Mouse (Mus musculus) layer of hippocampus, adult 9-11 months (tissue): ENCODE results near the gene Vstm2b.

ENCODE experiments used
- DNase-seq: peaks from one replicate; pipeline ENCODE4 v3.0.0; 2022

Vstm2b gene

DNA sequence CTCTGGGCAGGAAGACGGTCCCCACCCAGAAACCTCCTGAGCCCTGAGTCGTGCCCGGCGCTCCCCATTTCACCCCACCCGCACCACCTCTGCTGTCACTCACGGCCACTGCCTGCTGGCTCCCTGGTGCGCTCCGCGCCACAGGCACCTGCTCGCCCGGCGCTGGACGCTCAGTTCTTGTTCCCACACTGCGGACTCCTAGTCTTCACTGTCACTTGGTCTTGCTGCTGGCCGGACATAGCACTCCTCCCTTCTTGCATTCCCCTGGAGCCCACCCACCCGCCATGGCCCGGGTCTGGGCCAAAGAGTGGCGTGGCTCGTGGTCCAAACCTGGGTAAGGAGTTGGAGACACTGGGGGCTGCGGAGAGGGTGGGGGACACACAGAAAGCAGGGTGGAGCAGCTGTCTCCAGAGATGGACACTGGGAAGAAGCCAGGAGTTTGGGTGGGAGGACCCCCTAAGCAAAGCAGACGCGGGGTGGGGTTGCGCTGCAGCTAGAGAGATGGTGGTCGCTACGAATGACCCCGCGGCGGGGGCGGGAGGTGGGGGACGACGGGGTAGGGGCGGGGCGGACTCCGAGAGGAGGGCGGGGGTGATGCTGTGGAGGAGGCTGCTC lies at the start of gene Vstm2b:
Gene Vstm2b, plus strand, starts transcription at position 233 of the 615 bp plus-strand sequence.
- DNase-seq, result no peak

DNA sequence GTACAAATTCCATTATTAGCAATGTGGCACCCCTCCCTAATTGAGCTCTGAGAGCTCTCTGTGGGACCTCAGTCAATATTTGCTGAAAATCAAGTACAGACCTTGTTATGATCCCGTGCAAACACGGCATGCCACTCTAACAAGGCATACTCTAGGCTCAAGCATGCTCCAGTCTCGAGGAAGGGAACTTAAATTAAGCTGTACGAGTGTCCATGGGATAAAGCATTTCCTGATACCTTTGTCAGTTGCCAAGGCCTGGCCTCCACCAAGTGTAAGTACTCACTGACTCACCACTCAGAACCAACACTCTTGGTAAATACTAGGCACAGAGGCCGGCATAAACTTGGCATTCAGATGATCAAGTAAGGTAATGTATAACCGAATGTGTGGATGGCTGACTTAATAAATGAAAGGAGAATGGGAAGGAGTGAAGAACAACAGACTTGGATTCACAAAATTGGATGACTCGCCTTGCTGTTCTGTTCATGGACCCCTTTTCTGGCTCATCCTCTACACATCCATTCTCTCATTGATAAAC lies 42.0 kb upstream of the Vstm2b start:
- DNase-seq, result no peak

DNA sequence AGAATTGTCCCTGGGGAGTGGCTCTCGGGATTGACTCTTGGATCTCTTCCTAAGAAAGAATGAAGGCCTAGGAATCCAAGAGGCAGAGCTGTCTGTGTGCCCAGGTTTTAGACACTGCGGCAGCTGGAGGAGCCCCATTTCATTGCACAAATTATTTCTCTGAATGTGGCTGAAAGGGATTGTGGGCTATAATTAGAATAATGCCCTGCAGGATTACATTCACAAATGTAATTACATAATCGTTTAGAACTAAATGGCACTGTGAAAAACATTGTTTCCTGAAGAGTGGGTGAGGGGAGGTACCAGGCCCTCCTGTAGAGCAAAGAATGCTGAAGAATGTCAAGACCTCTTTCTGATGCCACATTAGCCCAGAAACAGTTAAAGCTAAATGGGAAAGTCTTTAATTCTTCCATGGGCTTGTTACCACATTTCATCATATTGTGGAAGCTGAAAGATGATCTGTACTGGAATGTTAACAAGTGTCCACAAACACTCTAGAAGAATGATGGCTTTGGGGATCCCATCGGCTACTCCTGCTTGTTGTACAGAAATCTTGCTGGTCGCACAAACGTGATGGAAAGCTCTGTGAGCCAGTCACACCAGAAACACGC lies 24.6 kb upstream of the Vstm2b start:
- DNase-seq, result no peak

DNA sequence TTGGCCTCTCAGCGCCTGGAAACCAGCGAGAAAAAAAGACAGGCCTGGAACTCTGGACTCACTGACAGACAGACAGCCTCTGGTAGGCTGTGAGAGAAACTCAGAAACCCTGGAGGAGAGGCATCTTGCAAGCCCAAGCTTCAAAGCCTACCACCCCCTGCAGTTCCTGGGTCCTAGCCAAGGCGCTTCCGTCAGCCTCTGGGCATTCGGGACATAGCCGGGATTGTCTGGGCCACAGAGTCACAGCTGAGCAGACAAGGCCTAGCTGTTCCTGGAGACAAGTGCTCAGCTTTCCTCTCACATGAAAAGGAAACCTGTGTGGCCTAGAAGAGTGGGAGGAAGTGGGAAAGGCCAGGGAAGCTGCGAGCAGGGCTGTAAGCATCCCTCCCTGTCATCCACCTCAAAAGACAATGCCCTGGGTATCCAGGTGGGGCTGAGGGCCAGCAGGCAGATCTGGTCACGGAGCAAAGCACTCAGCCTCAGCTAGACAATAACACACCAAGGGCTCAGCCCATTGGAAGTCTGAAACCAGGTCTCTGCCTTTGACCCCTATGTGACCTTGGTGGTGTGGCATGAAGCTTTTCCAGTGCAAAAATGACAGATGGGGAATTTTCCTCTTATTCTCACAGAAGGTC lies 13.2 kb upstream of the Vstm2b start:
- peak; percentile 67 for DNase-seq

DNA sequence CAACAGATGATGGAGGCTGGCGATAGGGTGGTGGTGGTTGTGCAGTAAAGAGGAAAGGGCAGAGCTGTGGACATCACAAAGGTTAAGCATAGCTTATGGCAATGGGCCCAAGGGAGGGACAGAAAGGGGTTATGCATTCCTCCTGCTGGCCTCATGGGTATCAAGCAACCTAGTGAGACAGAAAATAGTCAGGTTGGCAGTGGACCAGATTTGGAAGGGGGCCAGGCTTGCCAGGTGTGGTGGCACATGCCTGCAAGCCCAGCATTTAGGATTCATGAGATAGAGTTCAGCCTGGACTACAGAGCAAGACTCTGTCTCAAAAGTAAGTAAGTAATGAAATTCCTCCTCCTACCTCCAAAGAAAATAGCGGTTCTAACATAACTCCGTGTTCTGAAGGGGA lies 9.8 kb upstream of the Vstm2b start:
- DNase-seq, result no peak

DNA sequence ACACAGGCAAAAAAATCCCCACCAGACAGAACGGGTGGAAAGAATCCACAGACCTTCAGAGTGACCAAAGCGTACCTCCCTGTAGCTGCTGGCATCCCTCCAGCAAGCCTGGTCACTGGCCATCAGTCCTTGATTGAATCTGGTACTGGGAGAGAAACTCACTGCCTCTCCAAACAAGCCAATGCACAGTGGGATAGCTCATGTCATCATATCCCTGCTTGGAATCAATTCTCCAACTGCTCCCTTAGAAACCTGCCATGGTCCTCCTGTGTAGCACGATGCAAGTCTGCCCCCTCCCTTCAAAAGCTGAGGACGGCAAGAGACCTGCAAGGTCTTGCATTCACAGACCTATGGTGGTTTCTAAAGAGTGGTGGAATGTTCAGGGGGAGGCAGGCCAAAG lies 1.2 kb upstream of the Vstm2b start:
- no peak for DNase-seq

DNA sequence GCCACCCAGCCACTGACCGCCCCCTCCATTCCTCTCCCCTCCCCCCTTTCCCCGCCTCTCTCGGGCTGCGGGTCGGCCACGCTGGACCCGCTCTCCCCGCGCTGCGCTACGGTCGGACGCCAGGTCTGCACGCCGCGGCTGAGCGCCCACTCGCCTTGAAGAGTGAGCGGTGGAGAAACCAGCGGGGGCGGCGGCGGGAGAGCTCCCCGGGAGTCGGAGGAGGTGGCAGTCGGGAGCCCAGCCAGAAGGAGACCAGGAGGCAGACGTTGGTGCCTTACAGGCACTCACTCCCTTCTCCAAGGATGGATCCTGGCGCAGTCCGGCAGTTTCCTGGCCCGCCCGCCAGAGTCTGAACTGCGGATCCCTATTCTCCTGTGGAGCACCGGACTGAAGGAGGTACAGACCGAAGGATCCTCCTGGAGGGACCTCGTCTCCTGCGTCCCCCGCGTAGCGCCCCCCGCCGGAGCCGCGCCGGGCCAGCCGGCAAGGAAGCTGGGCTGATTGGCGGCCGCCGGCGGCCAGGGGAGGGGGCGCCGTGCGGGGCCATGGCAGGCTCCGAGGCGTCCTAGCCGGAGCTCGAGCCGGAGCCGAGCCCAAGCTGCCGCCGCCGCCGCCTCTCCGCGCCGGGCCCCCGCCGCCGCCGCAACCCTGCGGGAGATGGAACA lies 715 bp downstream of the Vstm2b start:
- DNase-seq, result peak; percentile 77

DNA sequence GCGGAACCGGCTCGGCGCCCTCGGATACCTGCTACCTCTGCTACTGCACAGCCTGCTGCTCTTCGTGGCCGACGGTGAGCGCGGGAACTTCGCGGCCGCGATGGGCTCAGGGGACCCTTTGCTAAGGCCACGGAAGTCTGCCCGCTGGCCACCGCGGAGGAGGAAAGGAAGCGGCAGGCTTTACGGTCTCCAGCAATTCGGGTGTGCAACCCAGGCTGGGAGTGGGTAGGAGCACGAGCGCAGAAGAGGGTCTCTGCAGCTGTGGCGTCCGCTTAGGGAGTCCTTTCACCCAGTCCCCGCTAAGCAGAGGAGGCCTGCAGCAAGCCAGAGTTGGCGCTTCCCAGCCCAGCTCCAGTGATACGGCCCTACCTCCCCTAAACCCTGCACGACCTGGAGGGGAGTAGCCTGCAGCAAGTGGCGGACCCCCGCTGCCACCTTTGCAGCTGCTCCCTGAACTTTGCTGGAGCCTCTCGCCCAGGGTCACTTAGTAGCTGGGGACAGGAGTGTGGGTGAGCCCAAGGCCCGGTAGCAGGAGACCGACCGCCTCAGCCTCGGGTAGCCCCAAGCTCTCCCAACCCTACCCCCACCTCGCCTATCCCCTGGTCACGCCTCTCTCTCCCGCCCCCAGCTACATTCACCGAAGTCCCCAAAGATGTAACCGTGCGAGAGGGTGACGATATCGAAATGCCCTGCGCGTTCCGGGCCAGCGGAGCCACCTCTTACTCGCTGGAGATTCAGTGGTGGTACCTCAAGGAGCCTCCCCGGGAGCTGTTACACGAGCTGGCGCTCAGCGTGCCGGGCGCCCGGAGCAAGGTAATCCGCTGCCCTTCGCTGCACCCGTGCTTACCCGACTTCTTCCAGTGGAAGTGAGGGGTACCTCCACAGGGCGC lies 1.5 kb downstream of the Vstm2b start:
- no peak for DNase-seq

DNA sequence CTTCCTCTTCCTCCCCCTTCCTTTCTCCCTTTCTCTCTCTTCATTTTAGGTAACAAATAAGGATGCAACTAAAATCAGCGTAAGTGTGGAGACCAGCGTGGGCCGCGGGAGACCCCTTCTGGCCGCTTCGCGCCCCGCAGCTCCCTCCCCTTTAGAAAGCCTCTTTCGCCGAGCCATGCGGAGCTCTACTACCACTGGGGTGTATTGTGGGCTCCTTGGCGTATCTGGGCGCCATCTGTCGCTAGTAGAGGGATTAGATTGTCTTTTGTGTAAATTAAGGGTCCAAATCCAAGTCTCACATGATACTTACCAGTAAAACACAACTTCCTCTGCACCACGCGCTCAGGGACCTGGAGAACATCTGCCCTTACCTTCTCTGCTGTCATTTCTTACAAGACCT lies 3.1 kb downstream of the Vstm2b start:
- DNase-seq, result peak; percentile 88

DNA sequence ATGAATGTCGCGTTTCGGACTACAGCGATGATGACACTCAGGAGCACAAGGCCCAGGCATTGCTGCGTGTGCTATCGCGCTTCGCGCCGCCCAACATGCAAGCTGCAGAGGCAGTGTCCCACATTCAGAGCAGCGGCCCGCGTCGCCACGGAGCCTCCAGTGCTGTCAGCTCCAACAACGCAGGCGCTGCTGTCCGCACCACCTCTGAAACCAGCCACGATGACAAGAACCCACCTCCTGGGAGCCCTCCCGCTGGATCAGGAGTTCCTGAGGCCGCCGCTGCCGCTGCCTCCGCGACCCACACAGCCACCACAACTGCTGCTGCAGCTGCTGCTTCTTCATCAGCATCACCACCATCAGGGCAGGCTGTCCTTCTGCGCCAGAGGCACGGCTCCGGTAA lies 4.4 kb downstream of the Vstm2b start:
- no peak for DNase-seq

DNA sequence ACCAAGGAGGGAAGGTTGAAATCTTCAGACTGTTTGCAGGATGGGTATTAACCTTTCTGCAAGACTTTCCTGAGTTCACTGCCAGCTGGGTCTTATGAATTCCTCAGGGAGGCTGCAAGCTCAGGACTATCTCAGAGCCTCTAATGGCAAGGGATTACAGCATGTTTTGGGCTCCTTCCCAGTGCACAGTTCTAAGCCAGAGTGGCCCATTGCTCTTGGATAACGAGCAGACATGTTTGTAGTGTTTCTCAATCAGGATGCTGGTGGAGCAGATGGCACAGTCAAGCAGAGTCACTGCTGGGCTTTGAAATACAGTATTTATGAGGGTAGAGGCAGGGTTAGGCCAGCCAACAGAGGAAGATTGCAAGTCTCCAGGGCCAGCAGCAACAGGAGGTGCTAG lies 8.4 kb downstream of the Vstm2b start:
- DNase-seq, result peak; percentile 67

DNA sequence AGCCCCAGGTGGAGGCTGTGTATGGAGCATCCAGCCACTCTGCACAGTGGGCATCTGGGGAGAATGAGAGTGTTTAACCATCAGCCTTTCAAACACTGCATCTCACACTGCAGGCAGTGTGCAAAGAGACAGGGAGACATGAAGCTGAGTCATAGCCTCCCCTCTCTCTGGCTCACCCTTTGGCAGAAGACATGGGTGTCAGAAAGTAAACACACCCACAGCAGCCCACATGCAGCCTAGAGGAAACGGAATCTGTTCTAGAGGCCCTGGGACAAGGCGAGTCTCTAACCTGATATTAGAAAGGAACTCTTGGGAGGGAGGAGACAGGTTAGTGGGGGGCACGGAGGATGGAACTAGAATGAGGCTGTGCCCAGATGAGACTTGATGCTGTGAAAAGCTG lies 18.6 kb downstream of the Vstm2b start:
- no peak for DNase-seq

DNA sequence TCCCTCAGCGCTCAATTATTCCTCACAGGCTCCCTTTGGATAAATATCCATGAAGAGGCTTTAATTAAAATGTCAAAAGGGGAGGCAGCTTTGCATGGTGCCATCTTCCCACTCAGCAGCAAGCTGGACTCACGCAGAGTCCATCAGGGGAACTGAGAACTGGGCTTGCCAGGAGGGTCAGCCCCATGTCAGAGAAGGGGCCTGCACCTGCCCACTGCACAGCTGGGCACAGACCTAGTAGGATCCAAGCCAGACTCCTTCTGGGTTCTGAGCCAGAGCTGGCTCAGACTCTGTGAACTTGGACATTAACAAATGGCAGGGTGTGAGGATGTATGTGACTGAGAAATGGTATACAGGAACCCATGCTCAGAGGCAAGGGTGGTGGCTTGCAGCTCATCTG lies 22.0 kb downstream of the Vstm2b start:
- DNase-seq, result no peak

DNA sequence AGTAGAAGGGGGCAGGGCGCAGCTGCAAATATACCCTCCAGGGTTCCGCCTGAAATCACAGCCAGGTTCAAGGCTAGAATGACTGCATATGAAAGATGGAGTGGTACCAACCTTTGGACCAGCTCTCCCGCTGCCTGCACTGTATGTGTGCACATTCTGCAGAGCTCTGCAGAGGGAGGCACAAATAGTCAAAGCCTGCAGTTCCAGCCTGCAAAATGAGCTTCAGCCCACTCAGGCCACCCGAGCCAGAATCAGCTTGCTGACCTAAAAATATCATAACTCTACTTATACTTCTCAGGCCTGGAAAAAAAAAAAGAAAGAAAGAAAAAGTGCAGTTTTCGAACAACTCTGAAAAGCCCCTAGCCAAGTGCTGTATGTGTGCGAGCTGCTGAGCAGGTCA lies 23.2 kb downstream of the Vstm2b start:
- DNase-seq, result no peak

DNA sequence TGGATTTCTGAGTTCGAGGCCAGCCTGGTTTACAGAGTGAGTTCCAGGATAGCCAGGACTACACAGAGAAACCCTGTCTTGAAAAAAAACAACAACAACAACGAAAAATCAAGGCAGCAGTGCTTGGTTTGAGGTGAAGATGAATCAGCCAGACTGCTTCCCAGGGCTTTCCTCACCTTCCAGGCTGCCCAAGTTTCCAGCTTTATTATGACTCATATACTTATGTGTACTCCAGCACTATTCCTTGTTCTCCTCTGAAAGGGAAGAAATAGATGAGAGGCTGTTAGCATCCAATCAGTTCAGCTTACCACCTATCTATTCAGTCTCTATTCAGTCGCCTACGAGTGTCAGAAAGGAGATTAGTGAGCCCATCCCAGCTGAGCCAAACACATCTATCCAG lies 24.7 kb downstream of the Vstm2b start:
- no peak for DNase-seq

DNA sequence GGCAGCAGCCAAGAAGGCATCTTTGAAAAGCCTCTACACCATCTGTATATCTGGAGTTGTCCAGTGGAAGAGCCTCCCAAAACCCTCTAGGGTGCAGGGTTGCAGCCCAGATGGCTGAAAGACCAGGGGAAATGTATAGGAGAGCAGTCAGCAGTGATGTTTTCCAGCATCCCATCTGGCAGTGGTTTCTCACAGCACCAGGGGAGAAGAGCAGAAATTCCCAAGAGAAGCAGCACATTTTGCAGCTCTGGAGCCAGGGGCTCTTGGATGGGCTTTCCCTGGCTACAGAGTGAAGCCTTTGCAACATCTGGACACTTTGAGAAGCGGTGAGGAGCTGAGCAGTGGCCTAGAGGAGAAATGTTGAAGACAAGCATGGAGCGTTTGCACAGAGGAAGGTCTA lies 30.3 kb downstream of the Vstm2b start:
- DNase-seq, result no peak

DNA sequence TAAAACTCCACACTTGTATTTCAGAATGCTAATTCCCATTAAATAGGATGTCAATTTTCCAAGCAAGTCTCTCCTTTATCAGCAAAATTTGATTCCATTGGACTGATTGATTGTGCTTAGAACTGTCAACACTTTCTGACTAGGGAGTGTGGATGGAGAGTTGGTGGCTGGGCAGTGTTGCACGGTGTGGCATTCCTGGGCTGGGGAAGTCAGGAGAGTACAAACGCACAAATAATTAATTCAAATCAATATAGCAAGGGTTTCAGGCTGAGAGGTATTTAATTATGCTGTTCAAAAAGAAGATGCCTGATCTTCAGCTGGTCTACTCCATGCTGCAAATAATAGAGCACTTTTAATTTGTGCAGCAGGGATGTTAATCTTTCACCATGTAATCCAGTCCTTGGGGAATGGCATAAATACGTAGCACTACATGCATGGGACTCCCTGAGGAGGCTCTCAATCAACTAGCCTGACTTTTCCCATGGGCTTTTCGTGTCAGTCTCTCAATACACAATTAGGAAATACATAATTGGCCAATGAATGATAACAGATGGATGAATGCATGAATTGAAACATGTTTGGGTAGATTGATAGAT lies 38.6 kb downstream of the Vstm2b start:
- DNase-seq, result no peak

DNA sequence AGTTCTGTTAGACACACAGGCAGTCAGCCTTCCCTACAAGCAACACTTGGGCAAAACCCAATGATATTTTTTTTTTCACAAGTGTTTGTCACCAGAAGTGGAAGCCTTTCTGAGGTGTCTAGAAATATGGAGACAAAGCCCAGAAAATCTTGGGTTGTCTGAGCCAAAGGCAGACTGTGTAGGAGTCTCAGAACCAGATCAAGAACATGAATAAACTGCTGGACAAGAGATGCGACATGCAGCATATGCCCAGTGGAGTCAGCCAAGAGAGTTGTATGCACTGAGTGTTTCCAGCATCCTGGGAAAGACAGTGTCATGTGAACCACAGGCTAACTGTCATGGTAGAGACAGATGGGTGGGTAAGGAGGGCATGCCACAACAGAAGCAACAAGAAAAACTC lies 41.2 kb downstream of the Vstm2b start:
- DNase-seq, result no peak

DNA sequence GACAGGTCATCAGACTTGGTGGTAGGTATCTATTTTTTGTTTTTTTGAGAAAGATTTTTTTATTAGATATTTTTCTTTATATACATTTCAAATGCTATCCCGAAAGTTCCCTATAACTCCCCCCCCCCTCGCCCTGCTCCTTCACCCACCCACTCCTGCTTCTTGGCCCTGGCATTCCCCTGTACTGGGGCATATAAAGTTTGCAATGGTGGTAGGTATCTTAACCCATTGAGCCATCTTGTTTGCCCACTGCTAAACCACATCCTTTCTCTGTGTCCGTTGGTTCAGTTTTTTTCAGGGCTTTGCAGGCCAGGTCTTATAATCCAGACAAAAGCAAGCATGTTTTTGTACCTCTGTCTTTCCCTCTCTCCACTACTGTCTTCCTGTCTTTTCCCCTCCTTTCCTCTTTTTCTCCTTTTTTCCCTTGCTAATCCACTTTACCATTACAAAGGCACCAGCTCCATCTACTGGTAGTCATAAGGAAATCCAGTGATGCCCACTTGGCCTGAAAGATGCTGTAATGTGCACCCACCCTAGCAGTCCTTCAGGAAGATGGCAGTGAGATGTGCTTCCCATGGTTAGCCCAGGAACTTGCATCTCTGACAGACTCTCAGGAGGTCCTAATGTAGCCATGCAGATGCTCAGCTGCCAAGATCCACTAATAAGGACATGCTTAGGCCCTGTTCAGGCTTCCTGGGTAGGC lies 44.3 kb downstream of the Vstm2b start:
- no peak for DNase-seq
